Mouse (Mus musculus) right cerebral cortex, postnatal 10 days (tissue): ENCODE results near the gene C130050O18Rik.

ENCODE experiments used
- DNase-seq, 2 experiments: peaks; one replicate each; pipeline ENCODE4 v3.0.0; 2021; ENCODE audit warnings: low spot score in 2 of 2

C130050O18Rik gene

GRCm38 (mm10) chr5:139457241-139457640 lies 52.2 kb downstream of the C130050O18Rik start:
- no peak for DNase-seq

DNA sequence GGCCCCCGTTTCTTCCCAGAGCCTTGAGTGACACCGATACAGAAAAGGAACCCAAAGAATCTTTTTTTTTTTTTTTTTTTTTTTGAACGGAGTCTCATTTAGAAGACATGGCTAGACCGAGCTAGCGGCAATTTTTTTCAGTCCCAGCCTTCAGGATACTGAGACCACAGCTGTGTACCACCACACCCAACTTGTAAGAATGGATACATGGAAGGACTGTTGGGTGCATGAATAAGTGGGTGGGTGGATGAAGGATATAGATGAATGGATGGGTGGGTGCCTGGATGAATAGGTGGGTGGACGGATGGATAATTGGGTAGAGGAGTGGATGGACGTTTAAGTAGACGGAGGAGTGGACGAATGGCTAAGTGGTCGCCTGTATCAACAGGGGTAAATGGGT lies 54.9 kb downstream of the C130050O18Rik start:
- no peak for DNase-seq

DNA sequence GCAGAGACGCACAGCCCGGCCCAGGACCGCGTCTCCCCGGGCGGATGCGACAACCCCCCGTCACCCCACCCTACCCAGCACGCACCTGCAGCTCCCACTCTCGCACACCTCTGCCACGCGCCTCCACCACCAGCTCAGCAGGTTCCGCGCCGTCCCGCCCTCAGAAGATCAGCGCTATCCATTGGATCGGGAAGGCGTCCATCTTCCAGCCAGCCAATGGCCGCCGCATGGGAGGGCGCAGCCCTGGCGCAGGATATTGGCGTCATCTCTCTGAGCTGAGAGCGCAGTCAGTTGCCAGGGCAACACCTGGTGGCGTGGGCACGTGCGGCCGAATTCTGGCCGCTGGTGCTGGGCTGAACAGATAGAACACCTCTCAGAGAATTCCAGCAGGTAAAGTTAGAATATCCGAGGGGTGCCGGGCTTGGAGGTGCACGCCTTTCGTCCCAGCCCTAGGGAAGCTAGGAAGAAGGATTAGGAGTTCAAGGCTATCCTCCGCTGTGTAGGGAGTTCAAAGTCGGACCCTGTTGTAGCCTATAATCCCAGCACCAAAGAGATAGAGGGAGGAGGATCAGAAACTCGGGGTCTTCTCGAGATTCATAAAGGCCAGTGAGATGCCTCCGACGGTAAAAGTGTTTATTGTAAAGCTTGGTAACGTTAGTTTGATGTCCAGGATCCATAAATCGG lies 55.4 kb downstream of the C130050O18Rik start, which contains the start of gene 3110082I17Rik:
Gene 3110082I17Rik, minus strand, starts transcription at position 144 of the 684 bp plus-strand sequence.
- DNase-seq = peak; percentile 99

- no peak for DNase-seq
Observed at GRCm38 (mm10) chr5:139464874-139465273, 59.8 kb downstream of the C130050O18Rik start.
